Mouse (Mus musculus) CH12.LX (cell line): ENCODE measurements at regions not wholly inside any gene's neighbourhood (a gene's known extent, or its start where the extent isn't known, plus 50 kb on each side); places are given as distances from the start of the nearest gene placed in this dataset.

Experiments
- DNase-seq: peaks from one replicate; pipeline ENCODE4 v3.0.0-alpha.2; 2013; ENCODE audit errors: extremely low read depth
- H3K27ac ChIP-seq: 2 replicates; pipeline ENCODE4 v1.5.1; 2012; ENCODE audit warnings: low read depth, mild to moderate bottlenecking, control low read depth, moderate library complexity; ENCODE audit not compliant: insufficient read depth
- H3K27me3 ChIP-seq: replicated peaks from 2 replicates; pipeline ENCODE3; 2012; ENCODE audit warnings: inconsistent platforms
- H3K36me3 ChIP-seq, 2 experiments: replicated peaks in 1 of 2; 2 replicates each; pipeline versions ENCODE3 to v1.6.1; 2012; ENCODE audit warnings: inconsistent platforms in 1 of 2, low read length in 1 of 2, mild to moderate bottlenecking in 1 of 2, mixed read lengths in 1 of 2, moderate library complexity in 1 of 2; ENCODE audit not compliant: control insufficient read depth in 1 of 2, insufficient read depth in 1 of 2
- H3K4me1 ChIP-seq, 2 experiments: 2 replicates each; pipeline ENCODE4 v1.6.1; 2012; ENCODE audit warnings: inconsistent platforms in 1 of 2, moderate library complexity in 1 of 2; ENCODE audit not compliant: insufficient read depth in 2 of 2, control insufficient read depth in 1 of 2
- H3K4me2 ChIP-seq: 2 replicates; pipeline ENCODE4 v1.6.1; 2012; ENCODE audit warnings: low read depth, mild to moderate bottlenecking, control low read depth; ENCODE audit not compliant: poor library complexity, insufficient read depth, severe bottlenecking
- H3K4me3 ChIP-seq, 3 experiments: fragments of 150-350 bp in 1 of 3; sonication (generic) in 1 of 3; replicated peaks in 1 of 3; 2 replicates each; pipeline versions ENCODE3 to v1.5.1; 2011 to 2012; ENCODE audit warnings: low read depth in 2 of 3, low read length in 2 of 3, mild to moderate bottlenecking in 2 of 3, moderate library complexity in 2 of 3, control low read depth in 1 of 3, improper control_type of control experiment in 1 of 3, inconsistent platforms in 1 of 3, mixed read lengths in 1 of 3; ENCODE audit not compliant: poor library complexity in 1 of 3
- H3K79me2 ChIP-seq: replicated peaks from 2 replicates; pipeline ENCODE4 v1.6.1; 2012; ENCODE audit warnings: mild to moderate bottlenecking, moderate library complexity; ENCODE audit not compliant: control insufficient read depth, poor library complexity, insufficient read depth, severe bottlenecking; ENCODE audit errors: extremely low read depth
- H3K9ac ChIP-seq: 2 replicates; pipeline ENCODE4 v1.6.1; 2012; ENCODE audit warnings: low read depth, mild to moderate bottlenecking, control low read depth, moderate library complexity; ENCODE audit not compliant: insufficient read depth
- H3K9me3 ChIP-seq: replicated peaks from 2 replicates; pipeline ENCODE3; 2012; ENCODE audit warnings: low read length, inconsistent platforms, mixed read lengths
- CHD1 ChIP-seq: IDR thresholded peaks from 2 replicates; pipeline ENCODE4 v1.6.1; 2012; ENCODE audit warnings: low read depth, low read length, improper control_type of control experiment, inconsistent platforms
- CHD2 ChIP-seq: IDR thresholded peaks from 2 replicates; pipeline ENCODE4 v1.6.1; 2011; ENCODE audit warnings: low read length, improper control_type of control experiment
- CTCF ChIP-seq, 2 experiments: IDR thresholded peaks in 1 of 2; conservative IDR thresholded peaks in 1 of 2; 2 replicates each; pipeline ENCODE4 v1.5.1; 2011 to 2012; ENCODE audit warnings: low read depth in 2 of 2, low read length in 2 of 2, improper control_type of control experiment in 1 of 2, inconsistent platforms in 1 of 2, mild to moderate bottlenecking in 1 of 2, moderate library complexity in 1 of 2
- ELF1 ChIP-seq: IDR thresholded peaks from 2 replicates; pipeline ENCODE4 v1.6.1; 2014; ENCODE audit warnings: low read depth, mild to moderate bottlenecking, inconsistent platforms, low read length, improper control_type of control experiment
- ETS1 ChIP-seq: conservative IDR thresholded peaks from 2 replicates; pipeline ENCODE4 v1.6.1; 2012; ENCODE audit warnings: low read depth, mild to moderate bottlenecking, inconsistent platforms, low read length, improper control_type of control experiment, moderate library complexity
- IRF4 ChIP-seq: IDR thresholded peaks from 2 replicates; pipeline ENCODE4 v1.6.1; 2014; ENCODE audit warnings: low read depth, mild to moderate bottlenecking, inconsistent platforms, low read length, improper control_type of control experiment
- JUND ChIP-seq: conservative IDR thresholded peaks from 2 replicates; pipeline ENCODE4 v1.6.1; 2011; ENCODE audit warnings: low read depth, low read length, improper control_type of control experiment
- KAT2A ChIP-seq: IDR thresholded peaks from 2 replicates; pipeline ENCODE4 v1.6.1; 2012; ENCODE audit warnings: low read length, improper control_type of control experiment, inconsistent platforms; ENCODE audit not compliant: insufficient replicate concordance
- MAX ChIP-seq: IDR thresholded peaks from 2 replicates; pipeline ENCODE4 v1.6.1; 2011; ENCODE audit warnings: low read length, improper control_type of control experiment
- MAZ ChIP-seq: IDR thresholded peaks from 2 replicates; pipeline ENCODE4 v1.6.1; 2012; ENCODE audit warnings: low read depth, mild to moderate bottlenecking, inconsistent platforms, low read length, improper control_type of control experiment, moderate library complexity
- MEF2A ChIP-seq: IDR thresholded peaks from 2 replicates; pipeline ENCODE4 v1.6.1; 2014; ENCODE audit warnings: low read depth, mild to moderate bottlenecking, inconsistent platforms, low read length, improper control_type of control experiment, borderline replicate concordance
- MXI1 ChIP-seq: IDR thresholded peaks from 2 replicates; pipeline ENCODE4 v1.6.1; 2011; ENCODE audit warnings: mild to moderate bottlenecking, low read depth, low read length, improper control_type of control experiment
- MYC ChIP-seq: IDR thresholded peaks from 2 replicates; pipeline ENCODE4 v1.6.1; 2011; ENCODE audit warnings: low read depth, mild to moderate bottlenecking, improper control_type of control experiment, low read length
- NELFE ChIP-seq: IDR thresholded peaks from 2 replicates; pipeline ENCODE4 v1.6.1; 2011; ENCODE audit warnings: low read depth, low read length, improper control_type of control experiment
- POLR2A ChIP-seq: IDR thresholded peaks from 2 replicates; pipeline ENCODE4 v1.6.1; 2011; ENCODE audit warnings: low read depth, mild to moderate bottlenecking, improper control_type of control experiment, low read length
- POLR2AphosphoS2 ChIP-seq: IDR thresholded peaks from 2 replicates; pipeline ENCODE4 v1.6.1; 2011; ENCODE audit warnings: low read depth, low read length, improper control_type of control experiment
- RCOR1 ChIP-seq: conservative IDR thresholded peaks from 2 replicates; pipeline ENCODE4 v1.6.1; 2012; ENCODE audit warnings: low read depth, mild to moderate bottlenecking, inconsistent platforms, low read length, improper control_type of control experiment
- SMC3 ChIP-seq: IDR thresholded peaks from 2 replicates; pipeline ENCODE4 v1.6.1; 2011; ENCODE audit warnings: low read depth, low read length, improper control_type of control experiment
- TCF12 ChIP-seq: IDR thresholded peaks from 2 replicates; pipeline ENCODE4 v1.6.1; 2014; ENCODE audit warnings: low read depth, mild to moderate bottlenecking, inconsistent platforms, low read length, improper control_type of control experiment
- USF1 ChIP-seq: IDR thresholded peaks from 2 replicates; pipeline ENCODE4 v1.6.1; 2014; ENCODE audit warnings: low read depth, mild to moderate bottlenecking, inconsistent platforms, low read length, improper control_type of control experiment
- ZNF384 ChIP-seq: IDR thresholded peaks from 2 replicates; pipeline ENCODE4 v1.6.1; 2012; ENCODE audit warnings: low read depth, low read length, improper control_type of control experiment, inconsistent platforms
- dilution Hi-C: fragments of 300-500 bp; cut with MboI; formaldehyde crosslinking; loops from 2 replicates; pipeline ENCODE4 v1.14.3; 2020; ENCODE audit warnings: low sequenced_read_pairs; ENCODE audit not compliant: extremely low pct_unique_long_range_greater_than_20kb, extremely low pct_ligation_motif_present
- in situ Hi-C: fragments of 300-500 bp; cut with MboI; formaldehyde crosslinking; loops from 3 replicates; pipeline ENCODE4 v1.14.3; 2019; ENCODE audit warnings: low sequenced_read_pairs, low pct_ligation_motif_present, low pct_unique_long_range_greater_than_20kb, mixed read lengths

DNA sequence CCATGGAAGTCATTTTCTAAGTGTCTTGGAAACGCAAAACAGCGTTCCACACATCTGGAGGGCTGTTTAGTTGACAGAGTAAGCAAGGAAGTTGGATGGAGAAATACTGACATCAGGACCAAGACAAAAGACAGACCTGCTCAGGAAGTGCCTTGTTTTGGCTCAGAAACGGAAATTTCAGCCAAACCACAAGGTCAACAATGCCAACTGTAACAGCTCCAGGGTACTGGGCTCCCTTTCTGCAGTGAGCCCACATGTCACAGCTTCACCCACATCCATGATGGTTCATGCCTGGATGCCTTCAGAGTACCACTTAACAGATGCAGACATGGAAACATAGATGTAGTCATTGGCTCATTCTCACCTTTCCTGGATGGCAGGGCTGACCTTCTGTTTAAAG is 296.2 kb downstream of the Fut8 start:
- Histone ChIP-seq H3K9me3 (no peaks in the 10 kb centered on the region), H3K4me3 (no peak overlapping the region), H3K79me2 (no peaks in the 10 kb centered on the region), H3K9ac (no peak overlapping the region), H3K36me3 (no peaks in the 10 kb centered on the region), H3K4me1 (peaks cover 14 to 63% of the 10 kb centered on the region in 2 experiments), H3K4me2 (no peak overlapping the region), H3K27ac (no peak overlapping the region), H3K27me3 (no peaks in the 10 kb centered on the region)
- dilution Hi-C loops (no loop called here), in situ Hi-C loops (loop anchor here (25.0 kb wide), 2 partner anchors 272 to 547 kb away; no protein-coding TSS in a partner anchor)
- no peak for DNase-seq
- TF ChIP-seq RCOR1, result no peak
- TF ChIP-seq POLR2A, result no peak
- no peak for TF ChIP-seq IRF4
- TF ChIP-seq MYC, result no peak
- no peak for TF ChIP-seq ELF1
- no peak for TF ChIP-seq KAT2A
- TF ChIP-seq ZNF384, result no peak
- no peak for TF ChIP-seq JUND
- TF ChIP-seq MAX, result no peak
- TF ChIP-seq NELFE, result no peak
- TF ChIP-seq CTCF (conservative IDR thresholded peaks at IDR 0.05 in 1 of 2, IDR thresholded peaks at IDR 0.05 in 1 of 2; ENCODE audit: low read depth in 2 of 2, low read length in 2 of 2), result no peak

GRCm38 (mm10) chr12:77535147-77535546 is 297.2 kb downstream of the Fut8 start:
- TF ChIP-seq MEF2A (no peak), SMC3 (no peak), KAT2A (no peak), ETS1 (no peak), CHD1 (no peak), TCF12 (no peak), POLR2AphosphoS2 (no peak), CTCF (conservative IDR thresholded peaks at IDR 0.05 in 1 of 2, IDR thresholded peaks at IDR 0.05 in 1 of 2; ENCODE audit: low read depth in 2 of 2, low read length in 2 of 2) (no peak), MAZ (no peak), USF1 (no peak), JUND (no peak), CHD2 (no peak), MXI1 (no peak)
- H3K4me3 ChIP-seq, result no peak overlapping the region
- H3K9me3 ChIP-seq, result no peaks in the 10 kb centered on the region
- H3K27me3 ChIP-seq, result no peaks in the 10 kb centered on the region
- H3K4me1 ChIP-seq, result peaks cover 21 to 71% of the 10 kb centered on the region in 2 experiments
- in situ Hi-C loops (loop anchor here (25.0 kb wide), 2 partner anchors 273 to 548 kb away; no protein-coding TSS in a partner anchor), dilution Hi-C loops (no loop called here)
- H3K9ac ChIP-seq, result no peak overlapping the region
- H3K27ac ChIP-seq, result no peak overlapping the region
- H3K4me2 ChIP-seq, result no peak overlapping the region
- no peaks in the 10 kb centered on the region for H3K79me2 ChIP-seq
- DNase-seq, result no peak
- no peaks in the 10 kb centered on the region for H3K36me3 ChIP-seq
